Mouse (Mus musculus) midbrain, embryonic 15.5 days (tissue): ENCODE results near the gene Tecrl. TPM values are rescaled to one million over a fixed set of nuclear protein-coding genes. Genes with fewer than 3 reads are reported as not detected.
A peak's percentile ranks its signal among the peaks of the same experiment; 100 is the strongest.

Experiments
- ATAC-seq: fragments of 200-750 bp; cut with Nextera tagmentation; replicated peaks from 2 replicates; pipeline ENCODE4 v1.8.0; 2017; ENCODE audit warnings: moderate TSS enrichment
- H3K27ac ChIP-seq: fragments of 300-500 bp; sonication (generic); 2 replicates; pipeline ENCODE4 v1.5.1; 2015; ENCODE audit warnings: mild to moderate bottlenecking, inconsistent platforms
- H3K27me3 ChIP-seq: fragments of 300-500 bp; sonication (generic); replicated peaks from 2 replicates; pipeline ENCODE4 v1.6.1; 2015; ENCODE audit warnings: inconsistent platforms
- H3K36me3 ChIP-seq: fragments of 300-500 bp; sonication (generic); replicated peaks from 2 replicates; pipeline ENCODE4 v1.6.1; 2015; ENCODE audit warnings: inconsistent platforms
- H3K4me1 ChIP-seq: fragments of 300-500 bp; sonication (generic); 2 replicates; pipeline ENCODE4 v1.6.1; 2015; ENCODE audit warnings: inconsistent platforms
- H3K4me2 ChIP-seq: fragments of 300-500 bp; sonication (generic); 2 replicates; pipeline ENCODE4 v1.6.1; 2015; ENCODE audit warnings: inconsistent platforms, mild to moderate bottlenecking, moderate library complexity
- H3K4me3 ChIP-seq: fragments of 300-500 bp; sonication (generic); 2 replicates; pipeline ENCODE4 v1.5.1; 2015; ENCODE audit warnings: mild to moderate bottlenecking, inconsistent platforms
- H3K9ac ChIP-seq: fragments of 300-500 bp; sonication (generic); 2 replicates; pipeline ENCODE4 v1.6.1; 2015; ENCODE audit warnings: mild to moderate bottlenecking, inconsistent platforms
- H3K9me3 ChIP-seq: fragments of 300-500 bp; sonication (generic); 2 replicates; pipeline ENCODE4 v1.6.1; 2016; ENCODE audit warnings: inconsistent platforms
- WGBS: fragments of 180-500 bp; shearing (Covaris S2); methylation state at CpG from one replicate; pipeline ENCODE4 v1.1.7; 2015; ENCODE audit warnings: mixed read lengths; 5-methylcytosine and 5-hydroxymethylcytosine counted together
- polyA plus RNA-seq: library from polyadenylated mRNA; unstranded; fragments of >200 nt; fragmentation: Nextera tagmentation; extraction: Ambion mirVana; gene quantifications from 2 replicates; pipeline ENCODE4 v1.2.1, GENCODE M21; 2015

The Tecrl gene
- 0.11 and 0.14 TPM in 2 replicates for polyA plus RNA-seq

- Histone ChIP-seq H3K9ac (no peak within 1 kb of the TSS), H3K9me3 (no peaks in the 10 kb centered on the region), H3K4me3 (no peak within 1 kb of the TSS), H3K4me2 (0 out of 2 replicates have a peak within 1 kb of the TSS, but pooled peaks have one; percentile 20), H3K36me3 (no peaks in the 10 kb centered on the region), H3K27ac (no peak within 1 kb of the TSS), H3K27me3 (no peaks in the 10 kb centered on the region), H3K4me1 (peaks cover 3% of the 10 kb centered on the region; the same call in 1 of the 2 replicates)
- WGBS, result 28% methylated on average over 9 of the region's 9 CpGs
- ATAC-seq, result no peak
Measured at GRCm38 (mm10) chr5:83354846-83355561, at the start of gene Tecrl. Tecrl (minus strand) TSS chr5:83355195.

GRCm38 (mm10) chr5:83385021-83385420, 30.0 kb upstream of the Tecrl start:
- no peaks in the 10 kb centered on the region for H3K4me1 ChIP-seq
- H3K9me3 ChIP-seq, result no peaks in the 10 kb centered on the region
- H3K4me3 ChIP-seq, result no peak overlapping the region
- no peak overlapping the region for H3K9ac ChIP-seq
- ATAC-seq, result no peak
- 88% methylated on average over 2 of the region's 2 CpGs for WGBS
- no peak overlapping the region for H3K4me2 ChIP-seq
- no peaks in the 10 kb centered on the region for H3K27me3 ChIP-seq
- no peaks in the 10 kb centered on the region for H3K36me3 ChIP-seq
- H3K27ac ChIP-seq, result no peak overlapping the region

- 54% methylated on average over 2 of the region's 2 CpGs for WGBS
- no peak overlapping the region for H3K4me3 ChIP-seq
- peaks cover 3% of the 10 kb centered on the region; the same call in 1 of the 2 replicates for H3K4me1 ChIP-seq
- no peak overlapping the region for H3K9ac ChIP-seq
- no peaks in the 10 kb centered on the region for H3K27me3 ChIP-seq
- no peak for ATAC-seq
- no peaks in the 10 kb centered on the region for H3K9me3 ChIP-seq
- H3K27ac ChIP-seq, result no peak overlapping the region
- H3K4me2 ChIP-seq, result no peak overlapping the region
- H3K36me3 ChIP-seq, result no peaks in the 10 kb centered on the region
Measured at GRCm38 (mm10) chr5:83351615-83352014, 3.4 kb downstream of the Tecrl start.

GRCm38 (mm10) chr5:83339144-83339543, 15.9 kb downstream of the Tecrl start:
- 86% methylated on average over 4 of the region's 4 CpGs for WGBS
- H3K27ac ChIP-seq, result no peak overlapping the region
- no peaks in the 10 kb centered on the region for H3K4me1 ChIP-seq
- no peaks in the 10 kb centered on the region for H3K27me3 ChIP-seq
- no peak for ATAC-seq
- no peaks in the 10 kb centered on the region for H3K9me3 ChIP-seq
- no peak overlapping the region for H3K4me2 ChIP-seq
- no peaks in the 10 kb centered on the region for H3K36me3 ChIP-seq
- no peak overlapping the region for H3K9ac ChIP-seq
- no peak overlapping the region for H3K4me3 ChIP-seq

GRCm38 (mm10) chr5:83267148-83267776, 87.7 kb downstream of the Tecrl start:
- no peak for ATAC-seq
- H3K4me1 ChIP-seq, result no peaks in the 10 kb centered on the region
- no peak overlapping the region for H3K4me2 ChIP-seq
- H3K9me3 ChIP-seq, result no peaks in the 10 kb centered on the region
- no peaks in the 10 kb centered on the region for H3K27me3 ChIP-seq
- H3K36me3 ChIP-seq, result no peaks in the 10 kb centered on the region
- 79% methylated on average over 2 of the region's 2 CpGs for WGBS
- H3K4me3 ChIP-seq, result no peak overlapping the region
- H3K27ac ChIP-seq, result no peak overlapping the region
- no peak overlapping the region for H3K9ac ChIP-seq

GRCm38 (mm10) chr5:83260059-83260458, 94.9 kb downstream of the Tecrl start:
- no peak for ATAC-seq
- Histone ChIP-seq H3K4me1 (no peaks in the 10 kb centered on the region), H3K27me3 (no peaks in the 10 kb centered on the region), H3K4me2 (no peak overlapping the region), H3K4me3 (no peak overlapping the region), H3K27ac (no peak overlapping the region), H3K36me3 (no peaks in the 10 kb centered on the region), H3K9me3 (no peaks in the 10 kb centered on the region), H3K9ac (no peak overlapping the region)

GRCm38 (mm10) chr5:83254141-83254540, 100.9 kb downstream of the Tecrl start:
- Histone ChIP-seq H3K4me2 (no peak overlapping the region), H3K9me3 (no peaks in the 10 kb centered on the region), H3K4me3 (no peak overlapping the region), H3K27me3 (no peaks in the 10 kb centered on the region), H3K36me3 (no peaks in the 10 kb centered on the region), H3K4me1 (no peaks in the 10 kb centered on the region), H3K9ac (no peak overlapping the region), H3K27ac (no peak overlapping the region)
- ATAC-seq, result no peak
- 83% methylated on average over 2 of the region's 2 CpGs for WGBS

- no peak overlapping the region for H3K4me3 ChIP-seq
- 25% methylated on average over 5 of the region's 5 CpGs for WGBS
- ATAC-seq, result no peak
Measured at GRCm38 (mm10) chr5:83238848-83239452, 116.0 kb downstream of the Tecrl start.

More at GRCm38 (mm10) chr5:83238848-83239452, 116.0 kb downstream of the Tecrl start:
- no peaks in the 10 kb centered on the region for H3K27me3 ChIP-seq
- H3K27ac ChIP-seq, result no peak overlapping the region
- no peaks in the 10 kb centered on the region for H3K4me1 ChIP-seq
- H3K9ac ChIP-seq, result no peak overlapping the region
- H3K36me3 ChIP-seq, result no peaks in the 10 kb centered on the region
- no peaks in the 10 kb centered on the region for H3K9me3 ChIP-seq
- no peak overlapping the region for H3K4me2 ChIP-seq
